Mouse (Mus musculus) liver, embryonic 12.5 days (tissue): Measurements from ENCODE around the gene Fkbp5. TPM values are rescaled to one million over a fixed set of nuclear protein-coding genes. Genes with fewer than 3 reads are reported as not detected.
"Not testable (repeated sequence)": the region's sequence is repeated elsewhere in the genome, so short reads cannot be mapped to it uniquely, and the experiment has no call there.

Source experiments
- ATAC-seq: fragments of 200-750 bp; cut with Nextera tagmentation; 2 replicates; pipeline ENCODE4 v1.8.0; 2017; ENCODE audit warnings: moderate number of reproducible peaks, mild to moderate bottlenecking, moderate library complexity
- H3K27ac ChIP-seq: fragments of 300-500 bp; sonication (generic); 2 replicates; pipeline ENCODE4 v1.5.1; 2016; ENCODE audit warnings: mild to moderate bottlenecking
- H3K27me3 ChIP-seq: fragments of 300-500 bp; sonication (generic); replicated peaks from 2 replicates; pipeline ENCODE4 v1.6.1; 2016; ENCODE audit warnings: mild to moderate bottlenecking, moderate library complexity
- H3K36me3 ChIP-seq: fragments of 300-500 bp; sonication (generic); 2 replicates; pipeline ENCODE4 v1.6.1; 2016; ENCODE audit warnings: mild to moderate bottlenecking, moderate library complexity
- H3K4me1 ChIP-seq: fragments of 300-500 bp; sonication (generic); 2 replicates; pipeline ENCODE4 v1.6.1; 2016
- H3K4me2 ChIP-seq: fragments of 300-500 bp; sonication (generic); 2 replicates; pipeline ENCODE4 v1.6.1; 2016; ENCODE audit warnings: mild to moderate bottlenecking, moderate library complexity
- H3K4me3 ChIP-seq: fragments of 300-500 bp; sonication (generic); 2 replicates; pipeline ENCODE4 v1.5.1; 2016; ENCODE audit warnings: mild to moderate bottlenecking, moderate library complexity
- H3K9ac ChIP-seq: fragments of 300-500 bp; sonication (generic); 2 replicates; pipeline ENCODE4 v1.6.1; 2016; ENCODE audit warnings: mild to moderate bottlenecking, moderate library complexity
- H3K9me3 ChIP-seq: fragments of 300-500 bp; sonication (generic); replicated peaks from 2 replicates; pipeline ENCODE4 v1.6.1; 2016; ENCODE audit warnings: mild to moderate bottlenecking, moderate library complexity
- WGBS: fragments of 180-500 bp; shearing (Covaris S2); methylation state at CpG from one replicate; pipeline ENCODE4 v1.1.7; 2016; ENCODE audit not compliant: insufficient replicate concordance; 5-methylcytosine and 5-hydroxymethylcytosine counted together
- polyA plus RNA-seq: library from polyadenylated mRNA; unstranded; fragments of >200 nt; fragmentation: Nextera tagmentation; extraction: Ambion mirVana; gene quantifications from 2 replicates; pipeline ENCODE4 v1.2.1, GENCODE M21; 2016

Fkbp5 gene
- polyA plus RNA-seq, 1 experiment from 2014 or later = 17.0 TPM

DNA sequence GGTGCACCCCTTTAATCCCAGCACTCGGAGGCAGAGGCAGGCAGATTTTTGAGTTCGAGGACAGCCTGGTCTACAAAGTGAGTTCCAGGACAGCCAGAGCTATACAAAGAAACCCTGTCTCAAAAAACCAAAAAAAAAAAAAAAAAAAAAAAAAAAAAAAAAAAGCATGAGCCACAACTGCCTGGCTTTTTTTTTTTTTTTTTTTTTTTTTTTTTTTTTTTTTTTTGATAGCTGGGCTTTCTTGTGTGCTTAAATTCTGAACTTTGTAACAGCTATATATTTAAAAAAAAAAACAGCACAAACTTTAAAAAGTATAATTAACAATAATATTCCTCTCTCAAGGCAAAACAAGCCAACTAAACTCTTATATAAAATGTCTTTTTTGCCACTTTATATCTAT lies 112.6 kb downstream of the Fkbp5 start:
- not testable (repeated sequence) for H3K4me2 ChIP-seq, H3K27ac ChIP-seq, ATAC-seq, H3K4me1 ChIP-seq, H3K4me3 ChIP-seq, H3K9ac ChIP-seq, H3K9me3 ChIP-seq, H3K27me3 ChIP-seq
- 82% methylated on average over 2 of the region's 2 CpGs for WGBS
- peaks cover 53% of the 10 kb centered on the region for H3K36me3 ChIP-seq

GRCm38 (mm10) chr17:28404301-28404700 lies 113.0 kb downstream of the Fkbp5 start:
- H3K9ac ChIP-seq = no peak overlapping the region

DNA sequence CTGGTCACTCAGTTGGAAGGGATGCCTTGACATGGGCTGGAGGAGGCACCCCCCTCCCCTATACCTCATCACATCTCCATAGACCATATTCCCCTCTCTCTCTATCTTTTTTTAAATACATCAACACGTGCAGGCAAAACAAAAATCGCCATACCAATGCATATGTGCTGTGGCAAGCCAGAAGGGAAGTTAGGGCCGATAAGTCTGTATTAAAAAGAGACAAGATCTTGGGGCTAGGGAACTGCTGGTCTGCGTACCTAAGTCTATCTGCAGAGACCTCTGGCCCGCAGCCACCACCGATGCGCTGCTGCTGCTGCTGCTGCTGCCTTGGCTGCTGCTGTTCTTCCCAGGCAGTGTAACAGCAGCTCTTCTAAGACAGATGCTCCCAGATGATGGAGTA lies 122.3 kb downstream of the Fkbp5 start:
- WGBS = 60% methylated on average over 7 of the region's 7 CpGs
- ATAC-seq = no peak

More at GRCm38 (mm10) chr17:28404301-28404700, 113.0 kb downstream of the Fkbp5 start:
- no peak overlapping the region for H3K4me3 ChIP-seq
- no peak overlapping the region for H3K27ac ChIP-seq
- peaks cover 10% of the 10 kb centered on the region for H3K4me1 ChIP-seq
- no peak for ATAC-seq
- WGBS = 84% methylated on average over 11 of the region's 11 CpGs
- H3K9me3 ChIP-seq = 0 out of 2 replicates have a peak, but pooled peaks cover 3% of the 10 kb centered on the region
- no peak overlapping the region for H3K4me2 ChIP-seq
- peaks cover 57% of the 10 kb centered on the region for H3K36me3 ChIP-seq
- no peaks in the 10 kb centered on the region for H3K27me3 ChIP-seq

GRCm38 (mm10) chr17:28394051-28394765 lies 123.1 kb downstream of the Fkbp5 start:
- peaks cover 5% of the 10 kb centered on the region for H3K27me3 ChIP-seq
- peaks cover 18% of the 10 kb centered on the region for H3K36me3 ChIP-seq
- no peaks in the 10 kb centered on the region for H3K9me3 ChIP-seq
- no peak overlapping the region for H3K4me3 ChIP-seq
- WGBS = 76% methylated on average over 15 of the region's 15 CpGs
- no peak overlapping the region for H3K4me2 ChIP-seq
- H3K9ac ChIP-seq = no peak overlapping the region
- H3K27ac ChIP-seq = no peak overlapping the region
- ATAC-seq = no peak
- peaks cover 14% of the 10 kb centered on the region for H3K4me1 ChIP-seq

More for the DNA sequence above, 122.3 kb downstream of the Fkbp5 start:
- no peak overlapping the region for H3K27ac ChIP-seq
- H3K4me1 ChIP-seq = peaks cover 14% of the 10 kb centered on the region
- no peaks in the 10 kb centered on the region for H3K9me3 ChIP-seq
- H3K4me2 ChIP-seq = no peak overlapping the region
- no peak overlapping the region for H3K4me3 ChIP-seq
- H3K27me3 ChIP-seq = no peaks in the 10 kb centered on the region
- H3K36me3 ChIP-seq = peaks cover 26% of the 10 kb centered on the region
- H3K9ac ChIP-seq = no peak overlapping the region

- H3K36me3 ChIP-seq = no peaks in the 10 kb centered on the region
- peaks cover 14% of the 10 kb centered on the region for H3K4me1 ChIP-seq
- H3K27ac ChIP-seq = no peak overlapping the region
- WGBS = 6% methylated on average over 21 of the region's 25 CpGs
- H3K4me3 ChIP-seq = no peak overlapping the region
- peak overlapping the region; percentile 53 for H3K4me2 ChIP-seq
- ATAC-seq = no peak
- peaks cover 29% of the 10 kb centered on the region for H3K27me3 ChIP-seq
- 0 out of 2 replicates have a peak overlapping the region, but pooled peaks have one; percentile 25 for H3K9ac ChIP-seq
- H3K9me3 ChIP-seq = no peaks in the 10 kb centered on the region
These were observed 125.5 kb downstream of the Fkbp5 start for GRCm38 (mm10) chr17:28391568-28392432.

DNA sequence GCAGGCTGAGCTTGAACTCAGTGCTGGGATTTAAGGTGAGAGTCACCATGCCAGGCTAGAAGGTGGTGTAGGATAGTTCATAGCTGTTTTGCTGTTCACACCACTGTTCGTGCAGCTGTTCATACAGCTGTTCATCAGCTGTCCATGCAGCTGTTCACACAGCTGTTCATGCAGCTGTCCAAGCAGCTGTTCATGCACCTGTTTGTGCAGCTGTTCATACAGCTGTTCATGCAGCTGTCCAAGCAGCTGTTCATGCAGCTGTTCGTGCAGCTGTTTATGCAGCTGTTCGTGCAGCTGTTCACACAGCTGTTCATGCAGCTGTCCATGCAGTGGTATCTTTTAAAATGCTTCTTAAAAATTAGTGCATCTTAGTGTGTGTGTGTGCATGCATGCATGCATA lies 128.8 kb downstream of the Fkbp5 start:
- H3K4me1 ChIP-seq = peaks cover 14% of the 10 kb centered on the region
- WGBS = 67% methylated on average over 3 of the region's 3 CpGs
- H3K27ac ChIP-seq = no peak overlapping the region
- no peak overlapping the region for H3K9ac ChIP-seq
- H3K4me3 ChIP-seq = no peak overlapping the region
- no peaks in the 10 kb centered on the region for H3K36me3 ChIP-seq
- H3K9me3 ChIP-seq = no peaks in the 10 kb centered on the region
- H3K4me2 ChIP-seq = no peak overlapping the region
- ATAC-seq = no peak
- H3K27me3 ChIP-seq = peaks cover 41% of the 10 kb centered on the region

DNA sequence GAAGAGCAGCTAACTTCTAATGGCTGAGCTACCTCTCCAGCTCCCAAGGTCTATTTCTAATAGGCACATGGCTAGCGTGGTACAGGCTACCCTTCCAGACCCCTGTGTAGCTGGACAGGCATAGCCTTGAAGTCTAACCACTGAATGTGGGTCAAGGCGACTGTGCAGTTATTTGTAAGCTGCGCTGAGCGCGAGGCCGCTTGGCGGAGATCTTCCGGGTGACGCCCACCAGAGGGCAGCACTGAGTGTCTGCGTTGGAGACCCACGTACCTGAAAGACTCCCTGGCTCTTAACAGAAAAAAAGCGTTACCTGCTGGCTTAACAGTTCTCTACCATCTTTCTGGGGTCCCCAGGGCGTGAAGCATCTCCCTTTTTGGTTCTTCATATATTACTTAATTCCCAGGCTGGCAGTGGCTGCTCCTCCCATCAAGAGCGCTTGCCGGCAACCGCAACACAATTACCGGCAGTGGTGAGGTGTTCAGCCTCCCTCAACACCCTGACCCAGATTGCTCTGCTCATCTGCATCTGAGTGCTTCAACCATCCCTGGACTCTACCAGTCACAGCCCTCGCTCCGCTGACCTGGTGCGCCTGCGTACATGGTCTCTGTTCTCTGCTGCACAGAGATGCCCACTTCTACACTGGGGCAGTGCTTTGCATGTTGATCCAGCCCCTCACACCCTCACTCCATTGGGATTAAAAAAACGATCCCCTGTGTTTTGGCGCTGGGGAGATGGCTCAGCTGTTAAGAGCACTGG lies 131.0 kb downstream of the Fkbp5 start:
- Histone ChIP-seq H3K4me1 (peaks cover 1% of the 10 kb centered on the region; the same call in 1 of the 2 replicates), H3K4me3 (no peak overlapping the region), H3K9ac (no peak overlapping the region), H3K36me3 (no peaks in the 10 kb centered on the region), H3K27me3 (peaks cover 45% of the 10 kb centered on the region), H3K27ac (no peak overlapping the region), H3K4me2 (peak overlapping the region; percentile 26; the same call in 1 of the 2 replicates), H3K9me3 (no peaks in the 10 kb centered on the region)
- 7% methylated on average over 23 of the region's 23 CpGs for WGBS
- ATAC-seq = no peak

DNA sequence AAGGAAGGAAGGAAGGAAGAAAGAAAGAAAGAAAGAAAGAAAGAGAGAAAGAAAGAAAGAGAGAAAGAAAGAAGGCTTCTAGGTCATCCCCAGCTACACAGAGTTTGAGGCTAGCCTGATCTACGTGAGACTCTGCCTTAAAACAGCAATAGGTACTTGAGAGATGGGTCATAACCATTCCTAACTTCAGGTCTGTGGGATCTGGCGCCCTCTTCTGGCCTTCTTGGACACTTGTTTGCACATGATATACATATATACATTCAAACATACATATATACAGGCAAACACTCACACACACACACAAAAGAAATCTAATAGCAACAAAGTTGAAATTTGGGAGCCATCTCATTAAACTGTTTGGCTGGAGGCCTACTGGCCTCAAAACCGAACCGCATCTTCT lies 133.0 kb downstream of the Fkbp5 start:
- Histone ChIP-seq H3K4me2 (no peak overlapping the region), H3K9me3 (no peaks in the 10 kb centered on the region), H3K27me3 (peaks cover 49% of the 10 kb centered on the region), H3K27ac (no peak overlapping the region), H3K4me1 (no peaks in the 10 kb centered on the region), H3K36me3 (no peaks in the 10 kb centered on the region), H3K9ac (no peak overlapping the region), H3K4me3 (no peak overlapping the region)
- no peak for ATAC-seq
- 64% methylated on average over 4 of the region's 4 CpGs for WGBS

GRCm38 (mm10) chr17:28380255-28380654 lies 137.1 kb downstream of the Fkbp5 start:
- peaks cover 8% of the 10 kb centered on the region for H3K4me1 ChIP-seq
- no peak overlapping the region for H3K9ac ChIP-seq
- WGBS = 14% methylated on average over 6 of the region's 6 CpGs
- peaks cover 44% of the 10 kb centered on the region for H3K27me3 ChIP-seq
- H3K4me3 ChIP-seq = no peak overlapping the region
- no peak overlapping the region for H3K27ac ChIP-seq
- no peak overlapping the region for H3K4me2 ChIP-seq
- H3K36me3 ChIP-seq = no peaks in the 10 kb centered on the region
- H3K9me3 ChIP-seq = no peaks in the 10 kb centered on the region
- no peak for ATAC-seq

GRCm38 (mm10) chr17:28375592-28376061 lies 141.7 kb downstream of the Fkbp5 start:
- Histone ChIP-seq H3K4me2 (peak overlapping the region; percentile 21; the same call in 1 of the 2 replicates), H3K4me3 (no peak overlapping the region), H3K36me3 (no peaks in the 10 kb centered on the region), H3K4me1 (peaks cover 21% of the 10 kb centered on the region), H3K27ac (no peak overlapping the region), H3K9ac (no peak overlapping the region), H3K9me3 (no peaks in the 10 kb centered on the region), H3K27me3 (peaks cover 56% of the 10 kb centered on the region)
- 3% methylated on average over 17 of the region's 17 CpGs for WGBS
- peak; percentile 58 for ATAC-seq

DNA sequence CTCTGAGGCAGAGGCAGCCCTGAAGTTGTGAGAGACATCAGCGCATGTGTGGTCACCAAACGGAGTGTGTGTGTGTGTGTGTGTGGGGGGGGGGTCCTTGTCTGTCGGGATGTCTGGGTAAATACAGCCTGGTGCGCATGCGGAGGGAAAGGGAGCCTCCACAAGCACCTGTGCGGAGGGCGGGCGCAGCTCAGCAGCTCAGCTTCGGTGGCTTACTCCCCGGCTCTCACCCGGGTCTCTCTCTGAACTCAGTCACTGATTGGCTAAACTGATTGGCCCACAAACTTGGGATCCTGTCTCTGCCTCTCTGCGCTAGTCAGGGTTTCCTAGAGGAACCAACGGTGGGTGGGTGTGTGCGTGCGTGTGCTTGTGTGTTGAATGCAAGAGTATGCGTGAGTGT lies 142.8 kb downstream of the Fkbp5 start:
- Histone ChIP-seq H3K9me3 (no peaks in the 10 kb centered on the region), H3K4me1 (peaks cover 21% of the 10 kb centered on the region), H3K27ac (no peak overlapping the region), H3K4me2 (no peak overlapping the region), H3K27me3 (peaks cover 52% of the 10 kb centered on the region), H3K9ac (no peak overlapping the region), H3K36me3 (no peaks in the 10 kb centered on the region), H3K4me3 (no peak overlapping the region)
- 18% methylated on average over 16 of the region's 16 CpGs for WGBS
- ATAC-seq = no peak
